Mouse (Mus musculus): ENCODE results near the gene Gpsm2. TPM values are rescaled to one million over a fixed set of nuclear protein-coding genes. Genes with fewer than 3 reads are reported as not detected.

The Gpsm2 gene
- polyA plus RNA-seq (2015; fragmentation: Nextera tagmentation; extraction: Ambion mirVana): 96.7 and 103 TPM in 2 replicates

- Histone ChIP-seq H3K27me3 (no peaks in the 10 kb centered on the region), H3K4me1 (peaks cover 34% of the 10 kb centered on the region), H3K4me2 (replicated peaks) (peak within 1 kb of the TSS; percentile 70), H3K9ac (peak within 1 kb of the TSS; percentile 92), H3K4me3 (peak within 1 kb of the TSS; percentile 82), H3K36me3 (no peaks in the 10 kb centered on the region), H3K27ac (peak within 1 kb of the TSS; percentile 98), H3K9me3 (no peaks in the 10 kb centered on the region)
- ATAC-seq (ENCODE audit: low FRiP score, low read depth): peak; percentile 97
- 3% methylated on average over 49 of the region's 53 CpGs for WGBS
Measured at GRCm38 (mm10) chr3:108722036-108722872, at the start of gene Gpsm2. Gene Gpsm2, minus strand, starts transcription at chr3:108722309.

- no peak overlapping the region for H3K4me3 ChIP-seq
- ATAC-seq (ENCODE audit: low FRiP score, low read depth): peak; percentile 93
Measured at GRCm38 (mm10) chr3:108770725-108771368, 48.7 kb upstream of the Gpsm2 start.

GRCm38 (mm10) chr3:108769547-108769946 is 47.4 kb upstream of the Gpsm2 start:
- Histone ChIP-seq H3K36me3 (no peaks in the 10 kb centered on the region), H3K4me3 (no peak overlapping the region), H3K9ac (no peak overlapping the region), H3K9me3 (no peaks in the 10 kb centered on the region), H3K4me2 (replicated peaks) (no peak overlapping the region), H3K27ac (peak overlapping the region; percentile 92; the same call in 1 of the 2 replicates), H3K4me1 (peaks cover 42% of the 10 kb centered on the region), H3K27me3 (no peaks in the 10 kb centered on the region)
- ATAC-seq (ENCODE audit: low FRiP score, low read depth): no peak
- 60% methylated on average over 6 of the region's 6 CpGs for WGBS

More at GRCm38 (mm10) chr3:108770725-108771368, 48.7 kb upstream of the Gpsm2 start:
- peak overlapping the region; percentile 42 for H3K4me2 ChIP-seq (replicated peaks)
- no peaks in the 10 kb centered on the region for H3K27me3 ChIP-seq
- no peak overlapping the region for H3K9ac ChIP-seq
- no peaks in the 10 kb centered on the region for H3K9me3 ChIP-seq
- H3K27ac ChIP-seq: peak overlapping the region; percentile 92
- H3K36me3 ChIP-seq: no peaks in the 10 kb centered on the region
- WGBS: 13% methylated on average over 6 of the region's 6 CpGs
- peaks cover 35% of the 10 kb centered on the region for H3K4me1 ChIP-seq

GRCm38 (mm10) chr3:108767416-108767815 is 45.3 kb upstream of the Gpsm2 start:
- Histone ChIP-seq H3K4me3 (no peak overlapping the region), H3K9me3 (no peaks in the 10 kb centered on the region), H3K36me3 (no peaks in the 10 kb centered on the region), H3K4me2 (replicated peaks) (no peak overlapping the region), H3K9ac (no peak overlapping the region), H3K27me3 (no peaks in the 10 kb centered on the region), H3K27ac (no peak overlapping the region), H3K4me1 (peaks cover 43% of the 10 kb centered on the region)
- WGBS: 72% methylated on average over 10 of the region's 10 CpGs
- no peak for ATAC-seq (ENCODE audit: low FRiP score, low read depth)

GRCm38 (mm10) chr3:108766943-108767342 is 44.8 kb upstream of the Gpsm2 start:
- no peaks in the 10 kb centered on the region for H3K27me3 ChIP-seq
- no peak for ATAC-seq (ENCODE audit: low FRiP score, low read depth)
- peaks cover 43% of the 10 kb centered on the region for H3K4me1 ChIP-seq
- WGBS: 90% methylated on average over 7 of the region's 7 CpGs
- no peak overlapping the region for H3K27ac ChIP-seq
- H3K4me3 ChIP-seq: no peak overlapping the region
- no peaks in the 10 kb centered on the region for H3K36me3 ChIP-seq
- H3K4me2 ChIP-seq (replicated peaks): no peak overlapping the region
- H3K9me3 ChIP-seq: no peaks in the 10 kb centered on the region
- no peak overlapping the region for H3K9ac ChIP-seq

- H3K4me1 ChIP-seq: peaks cover 31% of the 10 kb centered on the region
- H3K27ac ChIP-seq: no peak overlapping the region
- no peaks in the 10 kb centered on the region for H3K36me3 ChIP-seq
- no peaks in the 10 kb centered on the region for H3K9me3 ChIP-seq
- no peak overlapping the region for H3K9ac ChIP-seq
- no peaks in the 10 kb centered on the region for H3K27me3 ChIP-seq
- no peak overlapping the region for H3K4me3 ChIP-seq
- no peak for ATAC-seq (ENCODE audit: low FRiP score, low read depth)
- WGBS: 90% methylated on average over 7 of the region's 7 CpGs
- no peak overlapping the region for H3K4me2 ChIP-seq (replicated peaks)
Measured at GRCm38 (mm10) chr3:108765476-108765875, 43.4 kb upstream of the Gpsm2 start.

- Histone ChIP-seq H3K4me2 (replicated peaks) (no peak overlapping the region), H3K9me3 (no peaks in the 10 kb centered on the region), H3K4me1 (peaks cover 33% of the 10 kb centered on the region), H3K27me3 (no peaks in the 10 kb centered on the region), H3K27ac (no peak overlapping the region), H3K9ac (no peak overlapping the region), H3K36me3 (no peaks in the 10 kb centered on the region), H3K4me3 (no peak overlapping the region)
- WGBS: 54% methylated on average over 7 of the region's 7 CpGs
- no peak for ATAC-seq (ENCODE audit: low FRiP score, low read depth)
Measured at GRCm38 (mm10) chr3:108764976-108765375, 42.9 kb upstream of the Gpsm2 start.

GRCm38 (mm10) chr3:108763691-108764090 is 41.6 kb upstream of the Gpsm2 start:
- no peak overlapping the region for H3K9ac ChIP-seq
- no peak overlapping the region for H3K4me2 ChIP-seq (replicated peaks)
- no peaks in the 10 kb centered on the region for H3K27me3 ChIP-seq
- no peaks in the 10 kb centered on the region for H3K9me3 ChIP-seq
- peaks cover 30% of the 10 kb centered on the region for H3K4me1 ChIP-seq
- no peak overlapping the region for H3K27ac ChIP-seq
- H3K4me3 ChIP-seq: no peak overlapping the region
- 88% methylated on average over 2 of the region's 2 CpGs for WGBS
- no peaks in the 10 kb centered on the region for H3K36me3 ChIP-seq
- ATAC-seq (ENCODE audit: low FRiP score, low read depth): no peak

- Histone ChIP-seq H3K4me2 (replicated peaks) (no peak overlapping the region), H3K4me3 (no peak overlapping the region), H3K9ac (no peak overlapping the region), H3K27ac (no peak overlapping the region; the same call in 1 of the 2 replicates), H3K36me3 (no peaks in the 10 kb centered on the region), H3K9me3 (no peaks in the 10 kb centered on the region), H3K27me3 (no peaks in the 10 kb centered on the region), H3K4me1 (peaks cover 36% of the 10 kb centered on the region)
- 70% methylated on average over 7 of the region's 7 CpGs for WGBS
- ATAC-seq (ENCODE audit: low FRiP score, low read depth): no peak
Measured at GRCm38 (mm10) chr3:108762597-108763111, 40.5 kb upstream of the Gpsm2 start.

GRCm38 (mm10) chr3:108759566-108760420 is 37.7 kb upstream of the Gpsm2 start:
- no peaks in the 10 kb centered on the region for H3K27me3 ChIP-seq
- peak overlapping the region; percentile 92 for H3K27ac ChIP-seq
- peak; percentile 77 for ATAC-seq (ENCODE audit: low FRiP score, low read depth)
- no peaks in the 10 kb centered on the region for H3K36me3 ChIP-seq
- peaks cover 41% of the 10 kb centered on the region for H3K4me1 ChIP-seq
- H3K9ac ChIP-seq: no peak overlapping the region
- no peak overlapping the region for H3K4me3 ChIP-seq
- H3K4me2 ChIP-seq (replicated peaks): no peak overlapping the region
- no peaks in the 10 kb centered on the region for H3K9me3 ChIP-seq
- WGBS: 60% methylated on average over 11 of the region's 11 CpGs

- WGBS: 53% methylated on average over 9 of the region's 9 CpGs
- Histone ChIP-seq H3K9ac (no peak overlapping the region), H3K4me3 (no peak overlapping the region), H3K4me1 (peaks cover 39% of the 10 kb centered on the region), H3K27ac (peak overlapping the region; percentile 58; the same call in 1 of the 2 replicates), H3K4me2 (replicated peaks) (no peak overlapping the region), H3K36me3 (no peaks in the 10 kb centered on the region), H3K27me3 (no peaks in the 10 kb centered on the region), H3K9me3 (no peaks in the 10 kb centered on the region)
- ATAC-seq (ENCODE audit: low FRiP score, low read depth): no peak
Measured at GRCm38 (mm10) chr3:108757570-108757969, 35.5 kb upstream of the Gpsm2 start.

Measured in limb, embryonic 13.5 days (tissue).